Mouse (Mus musculus): ENCODE results near the gene Mapkapk2. TPM values are rescaled to one million over a fixed set of nuclear protein-coding genes. Genes with fewer than 3 reads are reported as not detected.
A peak's percentile ranks its signal among the peaks of the same experiment; 100 is the strongest.

Gene Mapkapk2
- polyA plus RNA-seq, 1 experiment, result 64.9 TPM

DNA sequence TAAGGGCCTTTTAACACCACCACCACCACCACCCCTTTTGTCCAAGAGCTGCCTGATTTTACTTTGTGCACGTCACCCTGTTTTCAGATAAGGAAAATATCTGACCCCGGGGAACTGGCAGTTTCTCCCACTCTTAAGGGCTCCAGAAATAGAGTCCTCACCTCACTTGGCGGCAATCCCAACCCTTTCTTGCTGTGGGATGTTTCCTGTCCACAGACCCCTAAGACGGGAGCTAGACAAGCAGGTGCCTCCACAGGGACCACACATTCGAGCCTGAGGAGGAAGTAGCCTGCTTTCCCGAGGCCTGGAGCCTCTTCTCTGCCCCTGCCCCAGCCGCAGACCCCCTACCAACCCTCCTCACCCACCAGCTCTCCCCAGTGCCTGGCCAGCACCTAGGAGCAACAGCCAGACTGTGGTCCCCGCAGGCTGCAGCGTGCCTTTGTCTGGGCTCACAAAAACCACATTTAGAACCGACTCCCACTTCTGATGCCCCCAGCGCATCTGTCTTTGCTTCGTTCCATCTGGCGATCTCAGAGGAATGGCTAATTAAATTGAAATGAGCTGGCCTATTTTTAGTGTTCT, 18.9 kb upstream of the Mapkapk2 start:
- H3K36me3 ChIP-seq (ENCODE audit: control insufficient read depth, insufficient read depth, low read length, poor library complexity, severe bottlenecking), result no peaks in the 10 kb centered on the region
- no peak overlapping the region for H3K27ac ChIP-seq (ENCODE audit: insufficient read depth, low read length)
- H3K4me3 ChIP-seq (ENCODE audit: low read depth, low read length), result no peak overlapping the region
- no peaks in the 10 kb centered on the region for H3K9me3 ChIP-seq (replicated peaks; ENCODE audit: control insufficient read depth, insufficient read depth, low read length, poor library complexity, severe bottlenecking)
- H3K27me3 ChIP-seq (ENCODE audit: control insufficient read depth, insufficient read depth, low read length, poor library complexity, severe bottlenecking), result no peaks in the 10 kb centered on the region
- H3K9ac ChIP-seq (ENCODE audit: low read depth, poor library complexity, severe bottlenecking), result peak overlapping the region; percentile 20; the same call in 1 of the 2 replicates
- no peak for TF ChIP-seq EP300 (IDR thresholded peaks at IDR 0.05; ENCODE audit: insufficient read depth, low read depth, low read length)
- no peak for TF ChIP-seq POLR2A (IDR thresholded peaks at IDR 0.05; ENCODE audit: insufficient read depth, low read length)
- TF ChIP-seq CTCF (IDR thresholded peaks at IDR 0.05; ENCODE audit: low read depth, low read length), result no peak
- H3K4me1 ChIP-seq (ENCODE audit: control insufficient read depth, insufficient read depth, low read length), result no peaks in the 10 kb centered on the region

DNA sequence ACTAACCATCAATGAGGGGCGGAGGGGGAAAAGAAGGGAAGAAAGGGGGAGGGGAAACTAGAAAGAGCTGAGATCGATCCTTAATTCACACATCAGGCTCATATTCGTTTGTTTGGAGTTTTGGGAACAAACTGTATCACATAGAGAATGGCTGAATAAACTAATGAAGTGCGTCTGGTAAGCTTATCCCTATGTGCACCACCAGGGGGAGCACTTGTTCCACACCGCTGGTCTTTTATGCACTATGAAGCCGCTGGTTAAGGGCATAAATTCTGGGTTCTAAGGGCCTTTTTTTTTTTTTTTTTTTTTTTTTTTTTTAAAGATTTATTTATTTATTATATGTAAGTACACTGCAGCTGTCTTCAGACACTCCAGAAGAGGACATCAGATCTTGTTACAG, 18.3 kb upstream of the Mapkapk2 start:
- H3K27ac ChIP-seq (ENCODE audit: insufficient read depth, low read length), result no peak overlapping the region
- no peak for TF ChIP-seq POLR2A (IDR thresholded peaks at IDR 0.05; ENCODE audit: insufficient read depth, low read length)
- no peak for TF ChIP-seq EP300 (IDR thresholded peaks at IDR 0.05; ENCODE audit: insufficient read depth, low read depth, low read length)
- peak; percentile 58 for TF ChIP-seq CTCF (IDR thresholded peaks at IDR 0.05; ENCODE audit: low read depth, low read length)
- no peaks in the 10 kb centered on the region for H3K36me3 ChIP-seq (ENCODE audit: control insufficient read depth, insufficient read depth, low read length, poor library complexity, severe bottlenecking)

DNA sequence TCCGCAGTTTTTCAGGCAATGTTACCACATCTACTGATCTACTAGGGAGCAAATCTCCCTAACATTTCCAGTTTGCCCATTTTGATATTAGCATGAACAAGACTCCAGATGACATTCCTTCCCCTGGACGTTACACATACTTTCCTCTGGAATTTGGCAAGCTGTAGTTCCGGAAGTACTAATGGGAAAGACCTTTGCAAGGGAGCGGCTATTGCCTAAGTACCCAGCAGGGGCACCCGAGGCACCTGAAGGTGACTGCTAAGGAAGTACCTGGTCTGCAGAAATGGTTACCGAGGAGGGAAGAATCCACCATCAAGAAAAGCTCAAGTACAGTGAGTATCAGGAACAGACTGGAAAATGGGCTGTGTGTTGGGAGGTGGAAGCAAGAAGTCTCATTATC, 14.9 kb upstream of the Mapkapk2 start:
- Histone ChIP-seq H3K4me3 (ENCODE audit: low read depth, low read length) (no peak overlapping the region), H3K27ac (ENCODE audit: insufficient read depth, low read length) (no peak overlapping the region), H3K4me1 (ENCODE audit: control insufficient read depth, insufficient read depth, low read length) (peaks cover 1% of the 10 kb centered on the region), H3K27me3 (ENCODE audit: control insufficient read depth, insufficient read depth, low read length, poor library complexity, severe bottlenecking) (no peaks in the 10 kb centered on the region), H3K36me3 (ENCODE audit: control insufficient read depth, insufficient read depth, low read length, poor library complexity, severe bottlenecking) (no peaks in the 10 kb centered on the region), H3K9me3 (replicated peaks; ENCODE audit: control insufficient read depth, insufficient read depth, low read length, poor library complexity, severe bottlenecking) (no peaks in the 10 kb centered on the region), H3K9ac (ENCODE audit: low read depth, poor library complexity, severe bottlenecking) (no peak overlapping the region)
- no peak for TF ChIP-seq POLR2A (IDR thresholded peaks at IDR 0.05; ENCODE audit: insufficient read depth, low read length)
- peak; percentile 5 for TF ChIP-seq CTCF (IDR thresholded peaks at IDR 0.05; ENCODE audit: low read depth, low read length)
- no peak for TF ChIP-seq EP300 (IDR thresholded peaks at IDR 0.05; ENCODE audit: insufficient read depth, low read depth, low read length)

More for the DNA sequence above, 18.3 kb upstream of the Mapkapk2 start:
- Histone ChIP-seq H3K4me3 (ENCODE audit: low read depth, low read length) (no peak overlapping the region), H3K9ac (ENCODE audit: low read depth, poor library complexity, severe bottlenecking) (no peak overlapping the region), H3K27me3 (ENCODE audit: control insufficient read depth, insufficient read depth, low read length, poor library complexity, severe bottlenecking) (no peaks in the 10 kb centered on the region), H3K9me3 (replicated peaks; ENCODE audit: control insufficient read depth, insufficient read depth, low read length, poor library complexity, severe bottlenecking) (no peaks in the 10 kb centered on the region), H3K4me1 (ENCODE audit: control insufficient read depth, insufficient read depth, low read length) (no peaks in the 10 kb centered on the region)

DNA sequence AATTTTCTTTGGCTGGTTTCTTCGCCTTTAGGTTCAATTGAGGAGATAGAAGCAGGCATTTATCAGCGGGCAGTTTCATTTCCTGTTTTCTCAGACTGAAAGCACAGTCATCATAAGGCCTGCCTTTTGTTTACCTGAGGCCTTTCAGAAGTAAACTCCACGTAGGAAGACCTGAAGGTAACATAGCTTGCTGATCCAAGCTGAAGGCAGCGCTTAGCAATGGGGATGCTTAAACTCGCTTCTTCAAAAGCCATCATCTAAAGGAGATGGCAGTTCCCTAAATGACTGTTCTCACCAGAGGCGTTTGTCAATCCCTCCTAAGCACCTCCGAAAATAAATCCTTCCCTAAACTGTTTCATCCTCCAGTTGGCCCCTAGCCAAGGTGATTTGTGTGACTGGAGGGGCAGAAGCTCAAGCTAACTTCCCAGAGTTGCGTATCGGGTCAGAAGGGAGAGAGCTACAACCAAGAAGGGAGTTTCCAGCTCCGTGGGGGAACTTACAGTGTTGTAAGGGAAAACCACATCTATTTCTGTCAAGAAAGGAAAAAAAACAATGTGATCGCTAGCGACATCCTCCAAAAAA, 13.0 kb upstream of the Mapkapk2 start:
- H3K4me3 ChIP-seq (ENCODE audit: low read depth, low read length), result no peak overlapping the region
- H3K27ac ChIP-seq (ENCODE audit: insufficient read depth, low read length), result no peak overlapping the region
- H3K9me3 ChIP-seq (replicated peaks; ENCODE audit: control insufficient read depth, insufficient read depth, low read length, poor library complexity, severe bottlenecking), result no peaks in the 10 kb centered on the region
- H3K27me3 ChIP-seq (ENCODE audit: control insufficient read depth, insufficient read depth, low read length, poor library complexity, severe bottlenecking), result no peaks in the 10 kb centered on the region
- peaks cover 2% of the 10 kb centered on the region for H3K4me1 ChIP-seq (ENCODE audit: control insufficient read depth, insufficient read depth, low read length)
- no peak overlapping the region for H3K9ac ChIP-seq (ENCODE audit: low read depth, poor library complexity, severe bottlenecking)
- TF ChIP-seq EP300 (IDR thresholded peaks at IDR 0.05; ENCODE audit: insufficient read depth, low read depth, low read length) (no peak), CTCF (IDR thresholded peaks at IDR 0.05; ENCODE audit: low read depth, low read length) (no peak), POLR2A (IDR thresholded peaks at IDR 0.05; ENCODE audit: insufficient read depth, low read length) (no peak)
- H3K36me3 ChIP-seq (ENCODE audit: control insufficient read depth, insufficient read depth, low read length, poor library complexity, severe bottlenecking), result no peaks in the 10 kb centered on the region

DNA sequence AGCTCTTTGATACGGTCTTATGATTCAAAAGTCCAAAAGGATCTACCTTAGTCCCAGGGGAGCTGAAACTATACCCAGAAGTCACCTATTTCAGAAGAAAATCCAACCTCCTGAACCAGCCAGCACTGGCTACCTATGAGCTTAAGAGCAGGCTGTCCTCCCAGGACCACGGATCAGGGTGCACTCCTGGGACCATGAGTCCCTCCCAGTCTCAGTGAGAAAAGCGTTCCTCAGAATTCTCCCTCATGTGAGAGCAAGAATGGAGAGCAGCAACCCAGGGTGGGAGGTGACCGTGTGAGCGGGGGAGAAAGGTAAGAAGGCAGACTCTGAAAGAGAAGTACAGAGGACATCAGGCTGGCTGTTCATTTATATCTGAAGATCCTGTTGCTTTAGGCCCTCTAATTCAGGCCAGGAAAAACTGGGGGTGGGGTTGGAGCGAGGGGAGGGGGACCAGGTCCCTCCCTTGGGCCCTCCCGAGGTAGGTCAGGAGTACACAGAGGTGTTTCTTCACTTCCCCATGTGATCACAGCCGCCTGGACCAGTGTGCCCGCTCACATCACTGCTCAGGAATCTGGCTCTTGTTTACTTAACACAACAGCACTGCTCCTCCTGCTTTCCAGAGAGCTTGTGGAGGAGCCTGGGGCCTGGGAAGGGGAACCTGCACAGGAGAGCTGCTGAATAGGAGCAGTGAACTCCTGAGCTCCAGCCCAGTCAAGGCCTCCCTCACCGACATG, 10.1 kb upstream of the Mapkapk2 start:
- H3K9ac ChIP-seq (ENCODE audit: low read depth, poor library complexity, severe bottlenecking), result no peak overlapping the region
- TF ChIP-seq EP300 (IDR thresholded peaks at IDR 0.05; ENCODE audit: insufficient read depth, low read depth, low read length) (no peak), CTCF (IDR thresholded peaks at IDR 0.05; ENCODE audit: low read depth, low read length) (no peak), POLR2A (IDR thresholded peaks at IDR 0.05; ENCODE audit: insufficient read depth, low read length) (no peak)
- H3K27ac ChIP-seq (ENCODE audit: insufficient read depth, low read length), result no peak overlapping the region
- H3K9me3 ChIP-seq (replicated peaks; ENCODE audit: control insufficient read depth, insufficient read depth, low read length, poor library complexity, severe bottlenecking), result no peaks in the 10 kb centered on the region
- H3K36me3 ChIP-seq (ENCODE audit: control insufficient read depth, insufficient read depth, low read length, poor library complexity, severe bottlenecking), result no peaks in the 10 kb centered on the region
- peaks cover 2% of the 10 kb centered on the region for H3K4me1 ChIP-seq (ENCODE audit: control insufficient read depth, insufficient read depth, low read length)
- no peak overlapping the region for H3K4me3 ChIP-seq (ENCODE audit: low read depth, low read length)
- no peaks in the 10 kb centered on the region for H3K27me3 ChIP-seq (ENCODE audit: control insufficient read depth, insufficient read depth, low read length, poor library complexity, severe bottlenecking)

Data from ES-Bruce4 (cell line).